Mouse (Mus musculus) heart, embryonic 11.5 days (tissue): ENCODE data around the gene Lif. TPM values are rescaled to one million over a fixed set of nuclear protein-coding genes. Genes with fewer than 3 reads are reported as not detected.

Source experiments
- ATAC-seq: fragments of 200-750 bp; cut with Nextera tagmentation; replicated peaks from 2 replicates; pipeline ENCODE4 v1.8.0; 2017; ENCODE audit warnings: moderate library complexity; ENCODE audit not compliant: insufficient number of reproducible peaks, low FRiP score, low TSS enrichment
- H3K27ac ChIP-seq: fragments of 300-500 bp; sonication (generic); 2 replicates; pipeline ENCODE4 v1.5.1; 2014; ENCODE audit warnings: mild to moderate bottlenecking, low read depth, low read length
- H3K27me3 ChIP-seq: fragments of 300-500 bp; sonication (generic); 2 replicates; pipeline ENCODE4 v1.6.1; 2014; ENCODE audit warnings: mild to moderate bottlenecking, low read length, mixed read lengths; ENCODE audit not compliant: control insufficient read depth, insufficient read depth
- H3K36me3 ChIP-seq: fragments of 300-500 bp; sonication (generic); 2 replicates; pipeline ENCODE4 v1.6.1; 2014; ENCODE audit warnings: mild to moderate bottlenecking, low read length, moderate library complexity, mixed read lengths; ENCODE audit not compliant: control insufficient read depth, insufficient read depth
- H3K4me1 ChIP-seq: fragments of 300-500 bp; sonication (generic); 2 replicates; pipeline ENCODE4 v1.6.1; 2014; ENCODE audit warnings: low read length; ENCODE audit not compliant: control insufficient read depth, insufficient read depth
- H3K4me2 ChIP-seq: fragments of 300-500 bp; sonication (generic); 2 replicates; pipeline ENCODE4 v1.6.1; 2014; ENCODE audit warnings: mild to moderate bottlenecking, moderate library complexity
- H3K4me3 ChIP-seq: fragments of 300-500 bp; sonication (generic); 2 replicates; pipeline ENCODE4 v1.5.1; 2014; ENCODE audit warnings: low read depth, low read length
- H3K9ac ChIP-seq: fragments of 300-500 bp; sonication (generic); 2 replicates; pipeline ENCODE4 v1.6.1; 2014; ENCODE audit warnings: mild to moderate bottlenecking, low read depth, low read length, moderate library complexity
- H3K9me3 ChIP-seq: fragments of 300-500 bp; sonication (generic); replicated peaks from 2 replicates; pipeline ENCODE4 v1.6.1; 2016; ENCODE audit warnings: low read length; ENCODE audit not compliant: control insufficient read depth
- whole genome bisulfite sequencing: fragments of 180-500 bp; shearing (Covaris S2); extraction: QIAGEN DNeasy Blood & Tissue Kit; methylation state at CpG from one replicate; pipeline ENCODE4 v1.1.7; 2014; ENCODE audit not compliant: insufficient replicate concordance; 5-methylcytosine and 5-hydroxymethylcytosine counted together
- polyA plus RNA-seq: library from polyadenylated mRNA; unstranded; fragments of >200 nt; fragmentation: Nextera tagmentation; extraction: Ambion mirVana; gene quantifications from 2 replicates; pipeline ENCODE4 v1.2.1, GENCODE M21; 2014

The Lif gene
- polyA plus RNA-seq, 1 experiment from 2014 or later = 0.06 TPM

DNA sequence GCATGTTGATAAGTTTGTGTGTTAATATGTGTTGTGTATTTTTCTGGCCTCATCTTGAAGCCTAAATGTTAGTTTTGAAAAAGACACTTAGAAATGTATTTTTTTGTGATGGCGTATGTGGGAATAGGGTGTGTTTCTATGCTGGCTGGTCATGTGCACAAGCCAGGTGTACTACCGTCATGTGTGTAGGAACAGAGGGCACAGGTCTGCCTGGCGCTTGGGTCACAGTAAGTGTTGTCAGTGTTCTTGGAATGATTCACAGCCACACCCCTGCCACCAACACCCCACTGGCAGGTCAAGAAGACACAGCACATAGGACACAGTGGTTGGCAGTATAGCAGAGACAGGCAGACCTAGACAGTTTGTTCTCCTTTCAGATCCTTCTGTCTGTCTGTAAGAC, 8.2 kb upstream of the Lif start:
- no peak overlapping the region for H3K4me2 ChIP-seq
- no peak for ATAC-seq
- H3K36me3 ChIP-seq = no peaks in the 10 kb centered on the region
- H3K9ac ChIP-seq = no peak overlapping the region
- H3K4me1 ChIP-seq = no peaks in the 10 kb centered on the region
- H3K4me3 ChIP-seq = no peak overlapping the region
- 89% methylated on average over 3 of the region's 3 CpGs for WGBS
- H3K9me3 ChIP-seq = no peaks in the 10 kb centered on the region
- H3K27me3 ChIP-seq = no peaks in the 10 kb centered on the region
- H3K27ac ChIP-seq = no peak overlapping the region

DNA sequence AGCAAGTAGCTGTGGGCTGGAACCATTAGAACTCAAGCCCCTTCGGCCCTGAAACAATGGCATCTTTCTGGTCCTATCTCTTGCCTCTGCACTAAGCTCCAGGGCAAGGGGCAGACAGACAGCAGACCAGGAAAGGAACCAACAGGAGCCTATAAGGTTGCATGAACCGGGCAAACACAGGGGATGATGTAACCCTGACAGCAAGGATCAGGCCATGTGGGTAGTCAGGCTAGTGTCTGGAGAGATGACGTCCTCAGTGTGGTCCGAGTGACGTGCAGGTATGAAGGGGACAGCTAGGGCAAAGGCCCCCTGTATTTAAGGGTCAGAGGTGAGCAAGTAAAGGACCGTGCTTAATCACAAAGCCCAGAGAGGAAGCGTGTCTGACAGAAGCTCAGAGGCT, 7.1 kb upstream of the Lif start:
- Histone ChIP-seq H3K27ac (no peak overlapping the region), H3K4me2 (no peak overlapping the region), H3K36me3 (no peaks in the 10 kb centered on the region), H3K9ac (no peak overlapping the region), H3K4me3 (no peak overlapping the region), H3K27me3 (no peaks in the 10 kb centered on the region), H3K4me1 (no peaks in the 10 kb centered on the region), H3K9me3 (no peaks in the 10 kb centered on the region)
- ATAC-seq = no peak
- WGBS = 71% methylated on average over 7 of the region's 7 CpGs

DNA sequence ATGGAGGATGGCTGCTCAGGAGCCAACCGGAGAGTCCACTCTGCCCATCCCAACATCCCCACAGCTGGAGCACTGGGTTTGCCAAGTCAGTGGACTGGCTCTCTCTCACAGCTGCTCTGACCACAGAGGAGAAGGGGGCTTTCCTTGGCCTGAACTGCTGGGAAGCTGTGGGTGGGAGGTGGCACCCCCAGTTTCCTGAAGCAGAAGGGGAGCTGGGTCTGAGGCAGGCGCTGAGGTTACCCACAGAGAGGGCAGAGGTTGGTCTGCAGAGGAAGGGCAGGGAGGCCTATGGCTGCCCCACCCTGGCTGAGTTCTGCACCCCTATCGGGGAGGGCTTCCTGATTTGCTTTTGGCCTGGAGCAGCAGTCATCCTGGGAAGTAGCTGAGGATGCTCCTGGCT, 6.0 kb upstream of the Lif start:
- no peak overlapping the region for H3K9ac ChIP-seq
- no peaks in the 10 kb centered on the region for H3K36me3 ChIP-seq
- H3K27ac ChIP-seq = no peak overlapping the region
- ATAC-seq = no peak
- no peaks in the 10 kb centered on the region for H3K27me3 ChIP-seq
- H3K9me3 ChIP-seq = no peaks in the 10 kb centered on the region
- no peak overlapping the region for H3K4me3 ChIP-seq
- H3K4me2 ChIP-seq = no peak overlapping the region
- H3K4me1 ChIP-seq = no peaks in the 10 kb centered on the region
- 78% methylated on average over 3 of the region's 3 CpGs for WGBS

DNA sequence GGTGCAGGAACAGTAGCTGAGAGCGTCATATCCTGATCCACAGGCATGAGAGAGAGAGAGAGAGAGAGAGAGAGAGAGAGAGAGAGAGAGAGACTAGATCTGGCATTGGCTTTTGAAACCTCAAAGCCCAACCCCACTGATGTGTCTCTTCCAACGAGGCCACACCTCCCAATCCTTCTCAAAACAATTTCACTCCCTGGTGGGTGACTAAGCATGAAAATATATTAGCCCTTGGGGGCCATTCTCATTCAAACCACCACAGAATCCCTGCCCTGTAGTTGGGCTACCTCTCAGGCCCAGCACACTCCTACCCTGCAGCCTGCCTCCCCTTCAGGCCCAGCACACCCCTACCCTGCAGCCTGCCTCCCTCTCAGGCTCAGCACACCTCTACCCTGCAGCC, 4.5 kb upstream of the Lif start:
- Histone ChIP-seq H3K27ac (no peak overlapping the region), H3K4me3 (no peak overlapping the region), H3K9ac (no peak overlapping the region), H3K27me3 (no peaks in the 10 kb centered on the region), H3K9me3 (no peaks in the 10 kb centered on the region), H3K4me1 (no peaks in the 10 kb centered on the region), H3K36me3 (no peaks in the 10 kb centered on the region), H3K4me2 (no peak overlapping the region)
- ATAC-seq = no peak
- 86% methylated on average over 2 of the region's 2 CpGs for WGBS

DNA sequence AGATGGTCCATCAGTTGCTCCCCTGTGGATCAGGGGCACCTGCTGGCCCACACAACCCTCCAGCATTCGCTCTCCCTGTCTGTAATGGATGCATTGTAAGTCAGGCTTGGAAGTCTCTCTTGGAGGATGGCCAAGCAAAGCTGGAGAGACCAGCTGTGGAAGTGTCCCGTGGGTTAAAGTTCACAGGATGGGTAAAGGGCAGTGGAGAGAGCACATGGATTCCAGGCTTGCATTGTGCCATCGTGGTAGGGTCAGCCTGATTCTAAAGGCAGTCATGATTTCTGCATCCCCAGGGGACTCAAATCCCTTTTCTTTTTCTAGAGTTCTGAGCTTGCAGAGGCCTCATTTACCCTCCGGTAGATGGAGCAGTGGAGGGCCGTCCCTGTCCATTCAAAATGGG, 399 bp downstream of the Lif start:
- no peak for ATAC-seq
- Histone ChIP-seq H3K36me3 (no peaks in the 10 kb centered on the region), H3K4me1 (peaks cover 16% of the 10 kb centered on the region), H3K4me3 (no peak overlapping the region), H3K27ac (no peak overlapping the region), H3K4me2 (no peak overlapping the region), H3K9me3 (no peaks in the 10 kb centered on the region), H3K27me3 (no peaks in the 10 kb centered on the region), H3K9ac (no peak overlapping the region)
- 70% methylated on average over 5 of the region's 5 CpGs for WGBS

DNA sequence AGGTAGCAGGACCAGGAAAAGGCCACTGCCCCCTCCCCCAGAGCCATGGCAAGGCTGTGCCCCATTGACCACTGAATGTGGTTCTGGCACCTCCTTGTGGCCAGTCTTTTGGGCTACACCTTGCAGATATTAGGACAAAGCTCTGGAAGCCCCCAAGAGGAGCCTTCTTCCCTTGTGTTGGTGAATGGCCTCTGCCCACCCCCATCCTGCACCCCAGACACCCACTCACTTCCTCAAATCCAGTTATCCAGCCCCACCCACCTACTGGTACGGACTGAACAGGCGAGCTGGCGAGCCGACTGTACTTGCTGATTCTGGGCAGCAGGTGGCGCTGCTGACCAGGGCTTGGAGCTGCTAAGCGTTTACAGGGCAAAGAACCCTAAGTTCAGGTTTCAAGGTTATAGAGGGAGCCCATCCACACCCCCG, 1.3 kb downstream of the Lif start:
- H3K36me3 ChIP-seq = no peaks in the 10 kb centered on the region
- H3K9ac ChIP-seq = no peak overlapping the region
- 0 out of 2 replicates have a peak, but pooled peaks cover 3% of the 10 kb centered on the region for H3K27me3 ChIP-seq
- H3K4me3 ChIP-seq = peak overlapping the region; percentile 11; the same call in 1 of the 2 replicates
- H3K4me2 ChIP-seq = peak overlapping the region; percentile 57
- no peaks in the 10 kb centered on the region for H3K9me3 ChIP-seq
- no peak overlapping the region for H3K27ac ChIP-seq
- 2% methylated on average over 7 of the region's 7 CpGs for WGBS
- 0 out of 2 replicates have a peak, but pooled peaks have one; percentile 31 for ATAC-seq
- peaks cover 22% of the 10 kb centered on the region for H3K4me1 ChIP-seq

DNA sequence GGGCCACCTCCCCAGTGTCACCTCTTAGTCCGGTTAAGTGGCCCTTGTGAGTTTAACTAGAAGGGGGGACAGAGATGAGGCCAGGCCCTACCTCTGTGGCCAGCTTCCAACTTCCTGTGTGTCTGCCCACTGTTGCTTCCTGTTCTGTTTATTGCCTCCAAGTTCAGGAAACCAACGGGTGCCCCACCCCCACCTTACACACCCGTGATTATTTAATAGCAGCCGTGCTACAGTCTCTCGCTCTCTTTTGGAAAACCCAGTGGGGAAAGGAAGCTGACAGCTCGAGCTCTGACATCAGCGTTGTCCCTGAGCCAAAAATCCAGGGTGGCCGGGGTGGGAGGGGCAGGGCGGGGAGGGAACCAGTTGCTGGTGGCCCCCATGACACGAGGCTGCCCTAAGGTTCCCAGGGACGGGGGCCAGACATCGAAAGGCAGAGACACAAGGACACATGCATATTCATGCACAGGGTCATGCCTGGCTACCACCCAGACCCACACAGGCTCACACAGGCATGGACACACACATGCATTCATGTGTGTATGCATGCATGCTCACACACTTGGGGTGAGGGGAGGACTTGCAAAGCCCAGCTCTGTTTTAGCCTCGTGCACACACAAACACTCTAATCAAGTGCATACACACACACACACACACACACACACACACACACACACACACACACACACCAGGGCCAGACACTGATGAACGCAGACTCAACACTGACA, 3.3 kb downstream of the Lif start:
- peaks cover 20% of the 10 kb centered on the region for H3K27me3 ChIP-seq
- H3K36me3 ChIP-seq = no peaks in the 10 kb centered on the region
- no peak overlapping the region for H3K27ac ChIP-seq
- no peak for ATAC-seq
- H3K9me3 ChIP-seq = no peaks in the 10 kb centered on the region
- H3K9ac ChIP-seq = no peak overlapping the region
- 50% methylated on average over 14 of the region's 14 CpGs for WGBS
- no peak overlapping the region for H3K4me3 ChIP-seq
- H3K4me2 ChIP-seq = no peak overlapping the region
- peaks cover 22% of the 10 kb centered on the region for H3K4me1 ChIP-seq

DNA sequence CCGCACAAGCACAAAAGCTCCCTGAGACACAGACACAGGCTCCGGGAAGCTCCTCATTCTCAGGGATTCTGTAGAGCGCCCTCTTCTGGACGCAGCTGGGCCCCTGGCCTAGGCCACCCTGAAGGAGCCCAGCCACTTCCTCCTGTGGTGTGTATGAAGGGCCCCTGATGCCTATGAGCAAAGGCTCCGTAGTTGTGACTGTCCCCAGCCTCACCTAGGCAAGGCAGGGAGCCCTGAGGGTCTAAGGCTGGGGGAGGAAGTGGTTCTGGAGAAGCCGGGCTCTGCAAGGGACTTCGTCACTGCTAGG, 3.8 kb downstream of the Lif start:
- Histone ChIP-seq H3K4me2 (no peak overlapping the region), H3K9me3 (no peaks in the 10 kb centered on the region), H3K4me3 (no peak overlapping the region), H3K27me3 (peaks cover 25% of the 10 kb centered on the region), H3K9ac (no peak overlapping the region), H3K27ac (peak overlapping the region; percentile 10; the same call in 1 of the 2 replicates), H3K36me3 (no peaks in the 10 kb centered on the region), H3K4me1 (peaks cover 22% of the 10 kb centered on the region)
- no peak for ATAC-seq
- WGBS = 50% methylated on average over 7 of the region's 7 CpGs

DNA sequence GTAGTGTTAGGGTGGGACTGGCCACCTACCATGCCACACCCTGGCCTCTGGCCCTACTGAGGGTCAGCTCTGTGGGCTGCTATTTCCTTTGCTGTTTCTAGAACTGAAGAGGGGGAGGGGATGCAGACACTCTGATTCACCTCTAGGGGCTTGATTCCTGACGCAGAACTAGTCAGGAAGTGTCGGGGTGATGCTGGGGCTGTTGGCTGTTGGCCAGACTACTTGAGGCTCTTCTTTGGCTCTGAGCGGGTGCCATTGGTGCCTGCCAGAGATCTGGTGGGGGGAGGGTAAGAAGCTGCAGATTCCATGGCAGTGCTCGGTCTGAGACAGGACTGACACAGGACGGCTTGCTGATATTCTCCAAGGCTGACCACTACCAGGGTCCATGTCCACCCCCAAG, 4.6 kb downstream of the Lif start:
- no peak overlapping the region for H3K27ac ChIP-seq
- H3K4me3 ChIP-seq = no peak overlapping the region
- H3K4me2 ChIP-seq = no peak overlapping the region
- H3K36me3 ChIP-seq = no peaks in the 10 kb centered on the region
- ATAC-seq = no peak
- H3K9ac ChIP-seq = no peak overlapping the region
- peaks cover 23% of the 10 kb centered on the region for H3K4me1 ChIP-seq
- H3K9me3 ChIP-seq = no peaks in the 10 kb centered on the region
- WGBS = 6% methylated on average over 5 of the region's 5 CpGs
- H3K27me3 ChIP-seq = peaks cover 32% of the 10 kb centered on the region
